Comparison of ENCODE assay signal across 7 mouse cellular contexts in genomic region chr16:17807192-17808009, GRCm38 (mm10). TPM values are rescaled to one million over a fixed set of nuclear protein-coding genes. Genes with fewer than 3 reads are reported as not detected.
A peak's percentile ranks its signal among the peaks of the same experiment; 100 is the strongest.
DNase-seq lines count a peak whose midpoint lies in the region; ATAC-seq lines count a peak whose summit lies in the region.

No protein-coding gene starts in this region.

- ATAC-seq in embryonic facial prominence, embryonic 11.5 days (replicated peaks; ENCODE audit: insufficient number of reproducible peaks, low FRiP score, low TSS enrichment, low read depth): peak; percentile 58
- peak; percentile 23; the same call in 1 of the 2 replicates for ATAC-seq in limb, embryonic 11.5 days (ENCODE audit: insufficient number of reproducible peaks, low FRiP score, low TSS enrichment, low read depth)
- peak; percentile 92 for ATAC-seq in midbrain, embryonic 13.5 days

- peak; percentile 69 for DNase-seq in adrenal gland, postnatal 4 days (ENCODE audit: low spot score in 2 of 2)
- DNase-seq in embryonic facial prominence, embryonic 11.5 days (ENCODE audit: low spot score): peak; percentile 94
- DNase-seq in heart, adult 8-10 months (ENCODE audit: low spot score): peak; percentile 80
- DNase-seq in kidney, adult 8-10 months: peak; percentile 72 to 81
- DNase-seq in limb, embryonic 11.5 days (ENCODE audit: low spot score): peak; percentile 94
- peak; percentile 70 for DNase-seq in spleen, adult 12 weeks (ENCODE audit: low spot score)

- peak overlapping the region; percentile 68 for H3K27ac ChIP-seq in embryonic facial prominence, embryonic 11.5 days (replicated peaks; ENCODE audit: low read depth, low read length)
- peak overlapping the region; percentile 65 for H3K27ac ChIP-seq in limb, embryonic 11.5 days (replicated peaks; ENCODE audit: low read depth, low read length)
- peak overlapping the region; percentile 80 for H3K27ac ChIP-seq in midbrain, embryonic 13.5 days

- peaks cover 35% of the 10 kb centered on the region for H3K4me1 ChIP-seq in embryonic facial prominence, embryonic 11.5 days (ENCODE audit: control insufficient read depth, insufficient read depth, low read length)
- peaks cover 80% of the 10 kb centered on the region for H3K4me1 ChIP-seq in limb, embryonic 11.5 days (ENCODE audit: control insufficient read depth, insufficient read depth, low read length)
- peaks cover 50% of the 10 kb centered on the region for H3K4me1 ChIP-seq in midbrain, embryonic 13.5 days (replicated peaks)

- H3K9me3 ChIP-seq in embryonic facial prominence, embryonic 11.5 days (replicated peaks; ENCODE audit: control insufficient read depth, low read length): no peaks in the 10 kb centered on the region
- no peaks in the 10 kb centered on the region for H3K9me3 ChIP-seq in limb, embryonic 11.5 days (ENCODE audit: control insufficient read depth, low read length)
- no peaks in the 10 kb centered on the region for H3K9me3 ChIP-seq in midbrain, embryonic 13.5 days

- H3K4me2 ChIP-seq in embryonic facial prominence, embryonic 11.5 days (ENCODE audit: low read depth, low read length): peak overlapping the region; percentile 91
- peak overlapping the region; percentile 88 for H3K4me2 ChIP-seq in limb, embryonic 11.5 days (ENCODE audit: low read depth, severe bottlenecking)
- peak overlapping the region; percentile 91 for H3K4me2 ChIP-seq in midbrain, embryonic 13.5 days (replicated peaks)

- H3K36me3 ChIP-seq in embryonic facial prominence, embryonic 11.5 days (replicated peaks; ENCODE audit: control insufficient read depth, insufficient read depth, low read depth, low read length): no peaks in the 10 kb centered on the region; the same call in 1 of the 2 replicates
- peaks cover 9% of the 10 kb centered on the region for H3K36me3 ChIP-seq in limb, embryonic 11.5 days (ENCODE audit: control insufficient read depth, insufficient read depth, low read length)
- H3K36me3 ChIP-seq in midbrain, embryonic 13.5 days: no peaks in the 10 kb centered on the region

- 3% methylated on average over 70 of the region's 73 CpGs for whole genome bisulfite sequencing in embryonic facial prominence, embryonic 11.5 days
- 2% methylated on average over 66 of the region's 73 CpGs for WGBS in limb, embryonic 11.5 days
- WGBS in midbrain, embryonic 13.5 days: 3% methylated on average over 67 of the region's 73 CpGs

- H3K9ac ChIP-seq in embryonic facial prominence, embryonic 11.5 days (replicated peaks; ENCODE audit: low read length): peak overlapping the region; percentile 71
- H3K9ac ChIP-seq in limb, embryonic 11.5 days (ENCODE audit: low read length): peak overlapping the region; percentile 84
- H3K9ac ChIP-seq in midbrain, embryonic 13.5 days (replicated peaks): peak overlapping the region; percentile 87

- H3K27me3 ChIP-seq in embryonic facial prominence, embryonic 11.5 days (ENCODE audit: control insufficient read depth, insufficient read depth, low read length): peaks cover 24% of the 10 kb centered on the region
- H3K27me3 ChIP-seq in limb, embryonic 11.5 days (ENCODE audit: control insufficient read depth, insufficient read depth, low read length): peaks cover 17% of the 10 kb centered on the region
- H3K27me3 ChIP-seq in midbrain, embryonic 13.5 days: peaks cover 73% of the 10 kb centered on the region

- peak overlapping the region; percentile 43 for H3K4me3 ChIP-seq in embryonic facial prominence, embryonic 11.5 days (ENCODE audit: low read depth, low read length)
- H3K4me3 ChIP-seq in limb, embryonic 11.5 days (ENCODE audit: low read depth, low read length): peak overlapping the region; percentile 35
- peak overlapping the region; percentile 61 for H3K4me3 ChIP-seq in midbrain, embryonic 13.5 days (replicated peaks)

RNA-seq across cellular contexts. Expression of gene Scarf2, which starts 10.3 kb away (rescaled TPM):
- total RNA-seq in adrenal gland, postnatal 4 days (2021): 10 to 100 TPM; 29.3 to 33.9 TPM
- 13.5 and 15.3 TPM in 2 replicates for polyA plus RNA-seq in embryonic facial prominence, embryonic 11.5 days (2014; fragmentation: Nextera tagmentation; extraction: Ambion mirVana)
- 1 to 10 TPM; 3.3 to 5.2 (median 4.4) TPM for total RNA-seq in heart, adult 8-10 months (2022)
- polyA plus RNA-seq in limb, embryonic 11.5 days (2014; fragmentation: Nextera tagmentation; extraction: Ambion mirVana): 23.4 and 26.4 TPM in 2 replicates
- 0.85 and 1.6 TPM in 2 replicates for polyA plus RNA-seq in midbrain, embryonic 13.5 days (2015; fragmentation: Nextera tagmentation; extraction: Ambion mirVana)

RNA-seq across cellular contexts. Expression of gene B830017H08Rik, which starts 25.5 kb away (rescaled TPM):
- total RNA-seq in adrenal gland, postnatal 4 days (2021): under 1 TPM in 1 of 2 experiments, not detected in 1; 0.62 TPM
- not detected in 2 replicates for polyA plus RNA-seq in embryonic facial prominence, embryonic 11.5 days (2014; fragmentation: Nextera tagmentation; extraction: Ambion mirVana)
- not detected for total RNA-seq in heart, adult 8-10 months (2022)
- 0.73 and 0.77 TPM in 2 replicates for polyA plus RNA-seq in limb, embryonic 11.5 days (2014; fragmentation: Nextera tagmentation; extraction: Ambion mirVana)
- polyA plus RNA-seq in midbrain, embryonic 13.5 days (2015; fragmentation: Nextera tagmentation; extraction: Ambion mirVana): 0.54 and 0.70 TPM in 2 replicates

RNA-seq across cellular contexts. Expression of gene Car15, which starts 30.8 kb away (rescaled TPM):
- 1 to 10 TPM; 2.9 to 8.8 TPM for total RNA-seq in adrenal gland, postnatal 4 days (2021)
- 1.7 and 2.0 TPM in 2 replicates for polyA plus RNA-seq in embryonic facial prominence, embryonic 11.5 days (2014; fragmentation: Nextera tagmentation; extraction: Ambion mirVana)
- 1 to 10 TPM; 1.3 to 2.3 (median 1.9) TPM for total RNA-seq in heart, adult 8-10 months (2022)
- polyA plus RNA-seq in limb, embryonic 11.5 days (2014; fragmentation: Nextera tagmentation; extraction: Ambion mirVana): 3.0 and 3.2 TPM in 2 replicates
- polyA plus RNA-seq in midbrain, embryonic 13.5 days (2015; fragmentation: Nextera tagmentation; extraction: Ambion mirVana): 5.3 and 5.5 TPM in 2 replicates

RNA-seq across cellular contexts. Expression of gene Klhl22, which starts 48.0 kb away (rescaled TPM):
- total RNA-seq in adrenal gland, postnatal 4 days (2021): 10 to 100 TPM; 52.3 TPM
- polyA plus RNA-seq in embryonic facial prominence, embryonic 11.5 days (2014; fragmentation: Nextera tagmentation; extraction: Ambion mirVana): 48.0 and 58.1 TPM in 2 replicates
- total RNA-seq in heart, adult 8-10 months (2022): 10 to 100 TPM; 18.8 to 23.0 (median 19.4) TPM
- polyA plus RNA-seq in limb, embryonic 11.5 days (2014; fragmentation: Nextera tagmentation; extraction: Ambion mirVana): 68.2 and 68.7 TPM in 2 replicates
- polyA plus RNA-seq in midbrain, embryonic 13.5 days (2015; fragmentation: Nextera tagmentation; extraction: Ambion mirVana): 64.9 and 68.9 TPM in 2 replicates

Comparison
In these comparisons a context has a peak if more than half of its experiments do, and no peak if none do; other contexts are left out.
1. Peak in every context shown above with its lines: DNase-seq, ATAC-seq, H3K4me3 ChIP-seq and H3K27ac ChIP-seq.
2. ATAC-seq: peak in every context shown above with its lines; median percentile 92 in midbrain, embryonic 13.5 days; 58 in embryonic facial prominence, embryonic 11.5 days; 23 in limb, embryonic 11.5 days.